Mouse (Mus musculus) left cerebral cortex, postnatal 36 days (tissue): ENCODE measurements around the gene Wdr48. TPM values are rescaled to one million over a fixed set of nuclear protein-coding genes. Genes with fewer than 3 reads are reported as not detected.

Source experiments
- DNase-seq, 2 experiments: peaks; one replicate each; pipeline ENCODE4 v3.0.0; 2021 to 2022; ENCODE audit warnings: low spot score in 2 of 2, mixed read lengths in 1 of 2
- intact Hi-C: fragments of 180-260 bp; cut with DNase I; formaldehyde crosslinking; loops from one replicate; pipeline ENCODE4 v1.15.1; 2025
- total RNA-seq, 2 experiments: library from RNA; stranded (reverse); gene quantifications; 2 replicates each; pipeline ENCODE4 v1.2.3; 2021

Wdr48 gene
- 10 to 100 TPM; 70.0 to 85.9 TPM for total RNA-seq

DNA sequence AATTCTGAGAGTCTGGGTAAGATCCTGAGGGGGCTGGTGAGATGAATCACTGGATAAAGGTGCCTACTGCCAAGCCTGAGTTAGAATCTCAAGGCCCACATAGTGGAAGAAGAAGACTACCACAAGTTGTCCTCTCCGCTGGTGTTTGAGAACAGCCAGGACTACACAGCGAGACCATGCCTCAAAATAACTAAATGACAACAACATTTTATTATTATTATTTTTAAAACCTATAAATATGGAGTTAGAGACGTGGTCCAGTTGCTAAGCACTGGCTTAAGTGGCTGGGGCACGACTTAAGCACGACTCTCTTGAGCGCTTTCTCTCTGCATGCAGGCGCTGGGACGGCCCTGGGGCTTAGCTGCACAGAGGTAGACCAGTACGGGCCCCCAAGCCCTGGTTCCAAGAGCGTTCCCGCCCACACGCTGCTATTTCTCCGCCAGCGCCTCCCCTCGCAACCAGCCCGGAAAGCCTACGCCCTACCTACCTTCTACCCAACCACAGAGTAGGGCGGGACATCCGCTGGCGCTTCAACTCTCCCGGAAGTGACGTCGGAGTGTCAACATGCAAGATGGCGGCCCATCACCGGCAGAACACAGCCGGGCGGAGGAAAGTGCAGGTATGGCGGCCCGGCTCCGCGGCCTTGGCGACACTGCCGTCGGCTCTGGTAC lies at the start of gene Wdr48:
Gene Wdr48 (plus strand): TSS at position 540 of the 671 bp plus-strand sequence.
- peak; percentile 94 to 97 for DNase-seq
- intact Hi-C loops = loop anchor here (10.0 kb wide), 2 partner anchors 250 to 310 kb away; no protein-coding TSS in a partner anchor

DNA sequence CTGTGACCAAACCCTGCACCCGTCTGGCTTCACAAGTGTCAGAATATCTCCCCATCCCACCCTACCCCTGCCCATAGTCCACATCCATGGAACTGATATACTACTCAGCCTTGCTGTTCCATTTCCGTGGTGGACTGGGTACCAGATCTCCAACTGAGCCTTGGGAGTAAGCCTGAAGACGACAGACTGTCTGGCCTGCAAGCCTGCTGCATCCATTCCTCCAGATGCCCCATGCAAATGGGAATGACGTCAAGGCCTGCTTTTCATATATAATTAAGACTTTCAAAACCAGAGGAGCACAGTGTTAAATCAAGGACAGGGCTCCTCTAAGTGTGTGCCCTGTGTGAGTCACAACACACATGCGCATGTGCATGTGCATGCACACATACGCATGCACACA lies 47.5 kb upstream of the Wdr48 start:
- intact Hi-C loops = no loop called here
- no peak for DNase-seq

DNA sequence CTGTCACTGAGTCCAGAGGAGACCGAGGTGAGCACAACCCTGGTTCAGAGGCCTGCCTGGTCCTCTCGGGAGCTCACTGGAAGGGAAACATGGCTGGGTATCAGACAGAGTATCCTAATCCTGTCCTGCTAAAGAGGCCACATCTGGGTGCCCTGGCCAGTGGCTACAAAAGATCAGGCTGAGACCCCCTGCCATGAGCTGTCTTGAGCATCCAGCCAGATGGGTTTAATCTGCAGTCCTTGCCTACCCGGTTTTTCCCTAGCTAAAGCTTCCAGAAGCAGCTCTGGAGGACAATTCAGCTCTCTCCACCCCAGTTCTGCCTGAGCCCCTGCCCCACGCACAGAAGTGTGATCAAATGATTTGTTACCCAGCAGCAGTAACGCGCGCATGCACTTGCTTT lies 46.0 kb upstream of the Wdr48 start:
- intact Hi-C loops = no loop called here
- DNase-seq = no peak

DNA sequence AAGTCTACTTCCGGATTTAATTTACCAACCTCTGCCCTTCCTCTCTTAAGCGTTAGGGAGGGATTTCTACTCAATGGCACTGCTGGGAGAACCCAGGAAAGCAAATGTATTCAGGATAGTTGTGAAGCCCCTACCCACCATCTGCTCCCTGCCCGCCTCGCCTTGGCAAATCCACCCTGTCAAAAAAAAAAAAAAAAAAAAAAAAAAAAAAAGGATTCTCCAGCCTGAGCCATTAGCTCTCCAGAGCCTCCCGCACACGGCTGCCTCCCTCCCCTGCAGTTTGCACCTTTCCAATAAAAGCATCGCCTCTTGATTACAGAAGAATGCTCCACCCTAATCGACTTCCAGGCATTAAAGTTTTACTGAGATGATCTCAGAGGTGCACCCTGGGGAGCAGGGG lies 45.5 kb upstream of the Wdr48 start:
- DNase-seq = no peak
- intact Hi-C loops = no loop called here

DNA sequence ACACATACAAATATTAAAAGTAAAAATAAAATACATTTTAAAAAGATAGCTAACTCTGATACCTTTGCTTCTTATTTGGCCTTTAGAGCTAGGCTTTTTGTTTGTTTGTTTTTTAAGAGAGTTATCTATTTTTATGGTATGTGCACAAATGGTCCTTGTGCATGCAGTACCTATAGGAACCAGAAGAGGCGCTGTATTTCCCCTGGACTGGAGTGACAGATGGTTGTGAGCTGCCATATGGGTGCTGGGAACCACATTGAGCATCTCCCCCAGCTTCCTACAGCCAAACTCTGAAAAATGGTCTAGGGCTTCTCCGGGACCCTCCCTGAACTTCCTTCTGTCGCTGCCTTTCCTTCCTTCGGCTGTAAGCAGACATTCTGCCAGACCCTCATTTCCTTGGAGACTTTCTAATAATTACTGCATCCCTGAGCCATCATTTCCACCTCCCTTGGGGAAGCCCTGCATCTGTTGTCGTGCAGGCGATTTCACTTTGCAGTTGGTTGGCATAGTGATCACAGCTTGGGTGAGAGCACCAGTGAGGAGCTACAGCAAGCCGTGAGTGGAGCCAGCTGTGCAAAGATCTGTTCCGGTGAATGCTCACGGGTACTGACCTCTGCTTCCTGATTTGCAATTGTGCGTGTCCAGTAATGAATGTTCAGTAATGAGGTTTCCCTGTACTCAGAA lies 42.2 kb upstream of the Wdr48 start:
- DNase-seq = no peak
- intact Hi-C loops = no loop called here

DNA sequence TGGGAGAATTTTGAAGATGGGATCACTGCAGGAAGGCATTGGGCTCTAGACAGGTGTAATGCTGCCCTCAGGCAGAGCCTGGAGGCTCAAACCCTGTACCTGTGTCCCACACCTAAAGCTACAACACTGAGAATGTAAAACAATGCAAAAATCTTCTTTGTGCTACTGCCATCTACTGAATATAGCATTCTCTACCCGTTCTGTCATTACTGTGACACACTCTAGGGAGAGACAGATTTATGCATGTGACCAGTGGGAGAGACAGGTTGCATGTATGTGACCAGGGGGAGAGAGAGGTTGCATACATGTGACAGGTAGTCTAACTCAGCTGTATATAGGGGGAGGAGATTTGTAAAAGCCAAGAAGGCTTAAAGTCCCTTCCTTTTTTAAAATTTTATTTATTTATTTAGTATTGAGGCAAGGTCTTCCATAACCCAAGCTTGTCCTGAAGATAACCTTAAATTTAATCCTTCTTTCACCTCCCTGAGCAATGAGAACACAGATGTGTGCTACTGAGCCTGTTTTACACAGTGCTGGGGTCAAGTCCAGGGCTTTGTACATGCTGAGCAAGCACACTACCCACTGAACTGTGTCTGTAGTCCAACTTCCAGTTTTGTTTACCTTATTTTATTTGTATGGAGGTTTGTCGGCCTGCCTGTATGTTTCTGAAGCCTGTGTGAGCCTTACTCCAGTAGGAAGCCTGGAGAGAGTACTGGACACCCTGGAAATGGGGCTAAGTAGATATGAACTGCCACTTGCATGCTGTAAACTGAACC lies 41.4 kb upstream of the Wdr48 start:
- no peak for DNase-seq
- intact Hi-C loops = no loop called here

DNA sequence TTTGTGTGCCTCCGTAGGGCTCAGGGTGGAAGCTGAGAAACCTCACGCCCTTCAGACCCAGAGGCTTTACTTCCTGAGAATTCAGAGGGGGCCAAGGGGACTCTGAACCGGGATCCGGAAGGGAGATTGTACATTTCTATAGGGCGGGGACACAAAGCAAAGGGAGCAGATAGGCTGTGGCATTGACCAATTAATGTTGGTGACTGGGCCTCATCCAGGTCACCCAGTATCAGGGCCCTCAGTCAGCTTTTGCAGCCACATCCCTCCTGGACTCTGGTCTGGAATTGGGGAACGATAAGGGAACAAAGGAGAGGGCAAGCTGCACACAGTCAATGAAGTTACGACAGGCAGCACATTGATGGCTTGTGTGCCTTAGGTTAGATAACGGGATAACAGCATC lies 40.5 kb upstream of the Wdr48 start:
- intact Hi-C loops = no loop called here
- no peak for DNase-seq

DNA sequence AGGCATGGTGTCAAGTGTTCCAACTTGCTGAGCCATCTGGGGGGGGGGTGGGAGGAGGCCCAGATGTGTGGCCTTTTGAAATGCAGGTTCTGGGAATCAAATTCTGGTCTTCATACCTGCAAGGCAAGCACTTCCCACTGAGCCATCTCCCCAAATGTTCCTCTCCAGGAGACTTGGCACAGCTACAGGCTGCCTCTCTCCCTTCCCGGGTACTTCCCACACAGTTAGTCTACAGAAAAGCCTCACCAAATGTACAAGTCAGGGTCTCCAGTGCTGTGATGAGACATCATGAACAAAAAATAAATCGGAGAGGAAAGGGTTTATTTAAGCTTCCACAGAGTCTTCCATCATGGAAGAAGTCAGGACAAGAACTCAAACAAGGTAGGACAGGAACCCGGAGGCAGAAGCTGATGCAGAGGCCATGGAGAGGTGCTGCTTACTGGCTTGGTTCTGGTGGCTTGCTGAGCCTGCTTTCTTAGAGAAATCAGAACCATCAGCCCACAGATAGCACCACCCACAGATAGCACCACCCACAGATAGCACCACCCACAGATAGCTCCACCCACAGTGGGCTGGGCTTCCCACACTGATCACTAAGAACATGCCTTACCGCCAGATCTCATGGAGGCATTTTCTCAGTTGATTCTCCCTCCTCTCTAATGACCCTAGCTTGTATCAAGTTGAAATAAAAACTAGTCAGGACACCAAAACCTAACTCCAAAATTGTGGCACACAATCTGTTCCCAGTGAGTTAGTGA lies 7.4 kb upstream of the Wdr48 start:
- no peak for DNase-seq
- intact Hi-C loops = no loop called here

DNA sequence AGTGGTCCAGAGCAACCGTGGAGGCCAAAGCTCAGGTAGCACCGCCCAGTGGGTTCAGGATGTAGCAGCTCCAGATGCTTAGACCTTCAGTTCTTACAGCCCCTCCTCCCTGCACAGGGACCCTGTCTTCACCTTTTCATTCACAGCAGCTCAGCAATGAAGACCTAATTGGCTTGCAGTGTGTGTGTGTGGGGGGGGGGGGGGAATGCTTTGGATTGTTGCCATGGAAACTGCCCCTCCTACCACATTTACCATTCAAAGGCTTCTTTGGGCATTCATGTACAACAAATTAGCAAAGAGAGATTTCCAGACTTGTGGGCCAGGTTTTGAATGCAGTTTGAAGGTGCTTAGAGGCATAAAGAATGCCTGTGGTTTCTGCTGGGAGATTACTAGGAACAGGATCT lies 5.8 kb upstream of the Wdr48 start:
- intact Hi-C loops = no loop called here

DNA sequence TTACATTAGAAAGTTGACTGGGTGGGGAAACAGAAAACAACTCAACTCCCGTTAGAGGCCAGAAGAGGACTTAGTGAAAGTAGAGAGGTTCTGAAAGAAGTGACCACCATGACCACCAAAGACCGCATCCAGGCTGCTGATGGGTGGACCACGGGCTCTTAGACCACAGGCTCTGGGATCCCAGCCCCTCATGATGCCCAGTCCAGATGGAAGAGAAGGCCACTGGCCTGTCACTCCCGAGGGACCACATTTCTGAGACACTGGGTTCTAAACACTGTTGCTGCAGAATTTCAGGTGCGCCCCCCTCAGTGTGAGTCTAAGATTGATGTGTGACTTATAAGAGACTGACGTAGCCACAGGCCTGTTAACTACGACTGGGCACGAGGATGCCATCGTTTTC lies 5.2 kb upstream of the Wdr48 start:
- intact Hi-C loops = no loop called here
- DNase-seq = no peak

More for the DNA sequence above, 5.8 kb upstream of the Wdr48 start:
- no peak for DNase-seq

DNA sequence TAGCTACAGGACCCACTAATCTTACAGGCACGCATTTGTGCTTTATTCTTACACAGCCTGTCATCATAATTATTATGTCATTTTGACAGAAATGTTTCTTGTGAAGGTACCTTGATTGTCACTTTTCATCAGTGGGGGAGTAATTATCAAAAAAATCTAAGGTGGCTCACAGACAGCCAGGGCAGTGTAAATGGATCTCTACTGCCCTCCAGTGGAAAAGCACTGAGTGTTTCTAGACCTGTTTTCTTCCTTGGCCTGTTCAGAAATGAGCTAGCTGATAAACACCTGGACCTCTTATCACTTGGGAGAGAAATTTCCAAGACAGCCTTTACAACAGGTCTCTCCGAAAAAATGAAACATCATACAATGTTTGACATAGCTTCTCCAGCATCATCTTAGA lies 4.0 kb upstream of the Wdr48 start:
- DNase-seq = no peak
- intact Hi-C loops = loop anchor here (1.0 to 10.0 kb wide), 3 partner anchors 246 to 431 kb away; no protein-coding TSS in a partner anchor

DNA sequence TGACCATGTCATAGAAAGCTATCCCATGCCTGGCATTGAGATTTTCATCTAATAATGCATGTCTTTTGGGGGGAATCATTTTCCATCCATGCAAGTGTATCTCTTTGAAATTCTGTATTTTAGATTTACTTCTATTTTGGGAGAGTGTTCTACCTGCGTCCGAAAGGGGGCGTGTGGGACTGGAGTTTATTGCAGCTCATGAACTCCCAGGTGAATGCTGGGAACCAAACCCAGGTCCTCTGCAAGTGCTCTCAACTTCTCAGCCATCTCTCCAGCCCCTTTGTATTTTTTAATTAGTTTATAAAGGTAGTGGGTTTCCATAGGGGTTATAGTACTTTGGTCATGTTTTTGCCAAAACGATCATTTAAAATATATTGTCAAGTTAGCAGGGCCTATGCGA lies 797 bp upstream of the Wdr48 start:
- intact Hi-C loops = loop anchor here (10.0 kb wide), 2 partner anchors 249 to 309 kb away; no protein-coding TSS in a partner anchor
- DNase-seq = no peak

DNA sequence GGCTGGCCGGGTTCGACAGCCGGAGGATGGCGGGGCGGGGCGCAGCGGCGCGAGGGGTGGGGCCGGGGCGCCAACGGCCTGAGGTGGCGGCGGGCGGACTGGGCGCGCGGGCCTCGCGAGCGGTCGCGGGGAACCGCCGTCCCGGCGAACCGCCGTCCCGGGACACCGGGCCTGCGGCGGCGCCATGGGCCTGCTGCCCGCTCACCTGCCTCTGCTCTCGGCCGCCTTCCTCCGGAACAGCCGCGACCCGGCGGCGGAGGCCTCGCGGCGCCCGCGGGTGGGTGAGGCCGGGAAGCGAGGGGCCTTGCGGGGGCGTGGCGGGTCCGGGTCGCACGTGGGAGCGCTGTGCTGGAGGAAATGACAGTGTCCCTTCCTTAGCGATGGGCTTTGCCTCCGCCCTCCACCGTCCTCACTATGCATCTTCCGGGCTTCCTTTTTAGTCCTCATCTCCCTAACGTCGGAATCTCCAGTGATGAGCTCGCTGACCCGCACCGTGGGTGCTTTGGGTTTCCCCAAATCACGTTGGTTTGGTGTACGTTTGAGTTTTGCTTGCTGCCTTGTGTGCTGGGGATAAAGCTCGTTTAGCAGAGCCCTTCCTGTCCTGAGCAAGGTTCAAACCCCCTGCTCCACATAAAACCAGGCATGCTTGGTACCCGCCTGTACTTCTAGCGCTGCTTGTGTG lies 503 bp downstream of the Wdr48 start:
- peak in 1 of 2 experiments; percentile 50 for DNase-seq

DNA sequence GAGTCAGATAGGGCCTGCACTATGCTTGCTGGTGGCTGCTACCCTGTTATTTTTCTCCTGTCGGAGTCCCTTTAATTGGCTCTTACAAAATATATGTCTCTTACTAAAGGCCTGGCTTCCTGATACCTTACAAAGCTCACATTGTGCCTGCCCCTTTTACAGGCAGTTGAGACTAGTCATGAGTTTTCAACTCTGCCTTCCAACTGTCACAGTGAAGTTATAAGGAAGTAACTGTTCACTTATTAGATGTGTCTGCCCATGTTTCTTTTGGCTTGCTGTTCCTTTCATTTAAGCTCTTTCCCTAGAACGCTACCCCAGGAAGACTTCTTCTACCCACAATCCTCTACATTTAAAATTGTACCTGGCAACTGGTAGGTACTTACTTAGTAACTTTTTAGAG lies 4.8 kb downstream of the Wdr48 start:
- DNase-seq = no peak
- intact Hi-C loops = loop anchor here (10.0 kb wide), 2 partner anchors 255 to 315 kb away; no protein-coding TSS in a partner anchor

More for the DNA sequence above, 503 bp downstream of the Wdr48 start:
- intact Hi-C loops = loop anchor here (10.0 kb wide), 2 partner anchors 250 to 310 kb away; no protein-coding TSS in a partner anchor

DNA sequence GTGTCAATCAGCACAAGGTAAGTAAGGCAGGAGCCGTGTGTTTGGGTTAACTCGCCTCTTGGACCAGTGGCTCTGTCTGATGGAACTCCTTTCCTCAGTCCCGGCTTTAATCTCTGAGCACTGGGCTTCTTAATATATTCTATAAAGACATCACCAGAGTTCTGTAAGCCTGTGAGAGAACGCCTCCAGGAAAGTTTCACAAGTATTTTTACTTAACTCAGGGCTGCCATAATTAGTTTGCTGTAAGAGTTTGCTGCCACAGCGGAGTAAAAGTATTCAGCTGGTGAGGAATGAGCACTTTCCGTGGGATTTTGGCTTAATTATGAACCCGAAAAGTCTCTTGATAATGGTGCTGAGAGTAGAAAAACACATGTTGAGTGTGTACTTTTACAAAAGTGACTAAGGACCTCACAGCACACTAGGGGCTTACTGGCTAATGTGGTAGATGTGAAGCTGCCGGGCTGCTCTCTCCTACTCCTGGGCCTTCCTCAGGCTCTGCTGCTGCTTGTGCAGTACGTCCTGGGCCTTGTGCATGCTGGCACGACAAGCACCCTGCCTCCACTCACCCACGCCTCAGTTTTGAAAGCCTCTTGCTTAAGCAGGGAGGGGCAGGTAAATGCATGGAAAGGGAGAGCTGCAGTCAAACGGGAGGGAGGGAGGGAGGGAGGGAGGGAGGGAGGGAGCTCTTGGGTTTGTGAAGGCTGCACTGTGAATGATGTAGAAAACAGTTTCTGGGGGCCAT lies 7.9 kb downstream of the Wdr48 start:
- intact Hi-C loops = no loop called here
- DNase-seq = peak in 1 of 2 experiments; percentile 45

DNA sequence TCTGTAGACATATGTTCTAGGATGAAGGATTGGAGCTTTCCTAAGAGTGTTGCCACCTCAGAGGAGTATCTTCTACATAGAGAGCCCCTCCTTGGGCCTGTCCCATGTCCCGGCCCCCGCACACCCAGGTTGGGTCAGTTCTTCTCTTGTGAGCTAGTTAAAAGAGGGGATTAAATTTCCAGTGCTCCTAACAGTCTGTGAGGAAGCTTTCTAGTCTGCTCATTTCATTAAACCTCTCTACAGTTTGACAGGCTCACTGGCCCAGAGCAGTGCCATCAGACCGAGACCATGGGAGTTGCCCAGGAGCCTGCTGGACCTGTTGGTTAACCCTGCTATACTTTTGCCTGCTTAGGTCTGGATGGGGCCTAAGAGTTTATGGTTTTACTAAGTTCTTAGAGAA lies 14.0 kb downstream of the Wdr48 start:
- no peak for DNase-seq
- intact Hi-C loops = no loop called here

DNA sequence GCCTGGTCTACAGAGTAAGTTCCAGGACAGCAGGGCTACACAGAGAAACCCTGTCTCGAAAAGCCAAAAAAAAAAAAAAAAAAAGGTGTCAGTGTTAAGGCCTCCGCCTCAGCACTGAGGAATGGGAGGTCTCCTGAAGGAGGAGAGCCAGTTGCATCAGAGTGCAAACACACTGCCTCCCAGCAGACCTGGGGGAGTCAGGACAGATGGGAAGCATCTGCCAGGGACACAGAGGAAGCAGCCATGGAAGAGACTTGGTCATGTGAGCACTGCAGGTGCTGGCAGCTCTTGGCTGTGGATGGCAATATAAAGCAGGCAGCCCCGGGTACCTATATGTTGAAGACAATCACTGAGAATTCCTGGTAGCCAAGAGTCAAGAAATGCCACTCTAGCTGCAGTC lies 15.3 kb downstream of the Wdr48 start:
- intact Hi-C loops = no loop called here
- no peak for DNase-seq

DNA sequence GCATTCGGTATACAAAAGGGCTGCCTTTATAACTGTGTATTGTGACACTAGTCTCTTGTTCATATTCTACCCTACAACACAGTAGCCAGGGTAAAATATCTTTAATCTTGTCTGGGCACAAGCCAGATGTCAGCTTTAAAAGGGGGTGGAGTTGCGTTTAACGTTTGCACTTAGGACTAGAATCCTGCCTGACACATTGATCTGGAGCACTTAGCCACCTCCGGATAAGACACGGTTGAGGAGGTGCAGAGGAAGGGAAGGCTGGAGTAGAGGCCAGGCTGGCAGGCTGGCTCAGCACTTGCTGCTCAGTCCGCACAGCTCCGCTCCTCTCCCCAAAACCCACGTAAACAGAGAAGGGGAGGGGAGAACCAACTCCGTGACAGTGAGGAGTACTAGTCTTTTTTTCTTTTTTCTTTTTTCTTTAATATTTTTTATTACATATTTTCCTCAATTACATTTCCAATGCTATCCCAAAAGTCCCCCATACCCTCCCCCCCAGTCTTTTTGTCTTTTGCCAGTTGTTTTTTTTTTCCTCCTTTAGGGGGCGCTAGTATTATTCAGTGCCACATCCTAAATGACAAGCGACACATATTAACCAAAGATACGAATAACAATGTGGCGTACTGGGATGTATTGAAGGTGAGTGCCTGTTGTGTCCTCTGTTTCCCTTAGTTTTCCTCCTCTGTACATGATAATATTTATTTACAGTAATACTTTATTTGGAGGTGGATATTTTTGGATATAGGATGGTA lies 18.6 kb downstream of the Wdr48 start:
- DNase-seq = no peak
- intact Hi-C loops = no loop called here
